Mouse (Mus musculus): ENCODE results near the gene Slc24a4. TPM values are rescaled to one million over a fixed set of nuclear protein-coding genes. Genes with fewer than 3 reads are reported as not detected.
"Not testable (repeated sequence)": the region's sequence is repeated elsewhere in the genome, so short reads cannot be mapped to it uniquely, and the experiment has no call there.

Slc24a4 gene
- polyA plus RNA-seq, 1 experiment from 2014 or later: 2.9 TPM

- H3K27me3 ChIP-seq: no peaks in the 10 kb centered on the region
- no peaks in the 10 kb centered on the region for H3K9me3 ChIP-seq (replicated peaks)
- H3K4me2 ChIP-seq: no peak overlapping the region
- WGBS: 84% methylated on average over 7 of the region's 7 CpGs
- H3K27ac ChIP-seq: peak overlapping the region; percentile 19; the same call in 1 of the 2 replicates
- no peak overlapping the region for H3K4me3 ChIP-seq
- ATAC-seq (replicated peaks; ENCODE audit: insufficient number of reproducible peaks, insufficient read depth, low FRiP score, low read depth): no peak
- no peaks in the 10 kb centered on the region for H3K36me3 ChIP-seq
- H3K4me1 ChIP-seq (replicated peaks): peaks cover 2% of the 10 kb centered on the region; the same call in 1 of the 2 replicates
- H3K9ac ChIP-seq: no peak overlapping the region
Observed at GRCm38 (mm10) chr12:102207245-102207644, 78.7 kb downstream of the Slc24a4 start.

GRCm38 (mm10) chr12:102210801-102211200 is 82.3 kb downstream of the Slc24a4 start:
- H3K9me3 ChIP-seq (replicated peaks): no peaks in the 10 kb centered on the region
- WGBS: 84% methylated on average over 2 of the region's 2 CpGs
- H3K4me2 ChIP-seq: no peak overlapping the region
- no peak for ATAC-seq (replicated peaks; ENCODE audit: insufficient number of reproducible peaks, insufficient read depth, low FRiP score, low read depth)
- no peaks in the 10 kb centered on the region for H3K36me3 ChIP-seq
- H3K4me3 ChIP-seq: no peak overlapping the region
- H3K4me1 ChIP-seq (replicated peaks): peaks cover 6% of the 10 kb centered on the region; the same call in 1 of the 2 replicates
- H3K9ac ChIP-seq: no peak overlapping the region
- H3K27ac ChIP-seq: no peak overlapping the region
- H3K27me3 ChIP-seq: no peaks in the 10 kb centered on the region

GRCm38 (mm10) chr12:102223404-102223803 is 94.9 kb downstream of the Slc24a4 start:
- Histone ChIP-seq H3K9me3 (replicated peaks) (no peaks in the 10 kb centered on the region), H3K27me3 (no peaks in the 10 kb centered on the region), H3K4me2 (no peak overlapping the region), H3K36me3 (no peaks in the 10 kb centered on the region), H3K4me1 (replicated peaks) (no peaks in the 10 kb centered on the region), H3K27ac (no peak overlapping the region), H3K9ac (no peak overlapping the region), H3K4me3 (no peak overlapping the region)
- no peak for ATAC-seq (replicated peaks; ENCODE audit: insufficient number of reproducible peaks, insufficient read depth, low FRiP score, low read depth)
- 86% methylated on average over 6 of the region's 6 CpGs for WGBS

GRCm38 (mm10) chr12:102224112-102224511 is 95.6 kb downstream of the Slc24a4 start:
- not testable (repeated sequence) for H3K9me3 ChIP-seq (replicated peaks); H3K9ac ChIP-seq; H3K4me2 ChIP-seq; H3K4me1 ChIP-seq (replicated peaks); ATAC-seq (replicated peaks; ENCODE audit: insufficient number of reproducible peaks, insufficient read depth, low FRiP score, low read depth); H3K27me3 ChIP-seq; H3K36me3 ChIP-seq; H3K27ac ChIP-seq; H3K4me3 ChIP-seq
- 82% methylated on average over 2 of the region's 2 CpGs for WGBS

GRCm38 (mm10) chr12:102225165-102225564 is 96.6 kb downstream of the Slc24a4 start:
- H3K9ac ChIP-seq: no peak overlapping the region
- no peak overlapping the region for H3K4me2 ChIP-seq
- no peaks in the 10 kb centered on the region for H3K27me3 ChIP-seq
- H3K27ac ChIP-seq: 0 out of 2 replicates have a peak overlapping the region, but pooled peaks have one; percentile 20
- H3K9me3 ChIP-seq (replicated peaks): no peaks in the 10 kb centered on the region
- 38% methylated on average over 3 of the region's 3 CpGs for WGBS
- no peak for ATAC-seq (replicated peaks; ENCODE audit: insufficient number of reproducible peaks, insufficient read depth, low FRiP score, low read depth)
- no peak overlapping the region for H3K4me3 ChIP-seq
- no peaks in the 10 kb centered on the region for H3K4me1 ChIP-seq (replicated peaks)
- no peaks in the 10 kb centered on the region for H3K36me3 ChIP-seq

GRCm38 (mm10) chr12:102235551-102235950 is 107.0 kb downstream of the Slc24a4 start:
- 79% methylated on average over 3 of the region's 3 CpGs for WGBS
- ATAC-seq (replicated peaks; ENCODE audit: insufficient number of reproducible peaks, insufficient read depth, low FRiP score, low read depth): no peak
- Histone ChIP-seq H3K36me3 (no peaks in the 10 kb centered on the region), H3K27me3 (no peaks in the 10 kb centered on the region), H3K4me1 (replicated peaks) (no peaks in the 10 kb centered on the region), H3K9me3 (replicated peaks) (no peaks in the 10 kb centered on the region), H3K4me2 (no peak overlapping the region), H3K9ac (no peak overlapping the region), H3K27ac (no peak overlapping the region), H3K4me3 (no peak overlapping the region)

- WGBS: 79% methylated on average over 6 of the region's 6 CpGs
- no peaks in the 10 kb centered on the region for H3K27me3 ChIP-seq
Observed at GRCm38 (mm10) chr12:102236317-102236716, 107.8 kb downstream of the Slc24a4 start.

GRCm38 (mm10) chr12:102242076-102242722 is 113.7 kb downstream of the Slc24a4 start:
- 0 out of 2 replicates have a peak, but pooled peaks have one; percentile 25 for ATAC-seq (replicated peaks; ENCODE audit: insufficient number of reproducible peaks, insufficient read depth, low FRiP score, low read depth)
- 52% methylated on average over 6 of the region's 6 CpGs for WGBS
- no peaks in the 10 kb centered on the region for H3K36me3 ChIP-seq
- no peak overlapping the region for H3K4me2 ChIP-seq
- no peak overlapping the region for H3K9ac ChIP-seq
- H3K27me3 ChIP-seq: no peaks in the 10 kb centered on the region
- no peak overlapping the region for H3K27ac ChIP-seq
- H3K9me3 ChIP-seq (replicated peaks): no peaks in the 10 kb centered on the region
- no peak overlapping the region for H3K4me3 ChIP-seq
- no peaks in the 10 kb centered on the region for H3K4me1 ChIP-seq (replicated peaks)

More at GRCm38 (mm10) chr12:102236317-102236716, 107.8 kb downstream of the Slc24a4 start:
- no peaks in the 10 kb centered on the region for H3K36me3 ChIP-seq
- H3K9me3 ChIP-seq (replicated peaks): no peaks in the 10 kb centered on the region
- no peak overlapping the region for H3K27ac ChIP-seq
- no peak overlapping the region for H3K4me2 ChIP-seq
- no peak for ATAC-seq (replicated peaks; ENCODE audit: insufficient number of reproducible peaks, insufficient read depth, low FRiP score, low read depth)
- no peak overlapping the region for H3K9ac ChIP-seq
- H3K4me3 ChIP-seq: no peak overlapping the region
- H3K4me1 ChIP-seq (replicated peaks): no peaks in the 10 kb centered on the region

- H3K9ac ChIP-seq: no peak overlapping the region
- H3K4me3 ChIP-seq: no peak overlapping the region
- ATAC-seq (replicated peaks; ENCODE audit: insufficient number of reproducible peaks, insufficient read depth, low FRiP score, low read depth): no peak
- H3K36me3 ChIP-seq: no peaks in the 10 kb centered on the region
- H3K4me1 ChIP-seq (replicated peaks): no peaks in the 10 kb centered on the region
- no peaks in the 10 kb centered on the region for H3K9me3 ChIP-seq (replicated peaks)
- no peak overlapping the region for H3K4me2 ChIP-seq
- H3K27ac ChIP-seq: no peak overlapping the region
- WGBS: 35% methylated on average over 1 of the region's 1 CpGs
- H3K27me3 ChIP-seq: no peaks in the 10 kb centered on the region
Observed at GRCm38 (mm10) chr12:102243915-102244314, 115.4 kb downstream of the Slc24a4 start.

- ATAC-seq (replicated peaks; ENCODE audit: insufficient number of reproducible peaks, insufficient read depth, low FRiP score, low read depth): no peak
- H3K27ac ChIP-seq: no peak overlapping the region
- H3K4me1 ChIP-seq (replicated peaks): no peaks in the 10 kb centered on the region
- H3K36me3 ChIP-seq: no peaks in the 10 kb centered on the region
- H3K27me3 ChIP-seq: no peaks in the 10 kb centered on the region
- H3K4me3 ChIP-seq: no peak overlapping the region
- no peaks in the 10 kb centered on the region for H3K9me3 ChIP-seq (replicated peaks)
- 82% methylated on average over 5 of the region's 5 CpGs for WGBS
- no peak overlapping the region for H3K4me2 ChIP-seq
- no peak overlapping the region for H3K9ac ChIP-seq
Observed at GRCm38 (mm10) chr12:102246226-102246625, 117.7 kb downstream of the Slc24a4 start.

- Histone ChIP-seq H3K4me2 (no peak overlapping the region), H3K36me3 (no peaks in the 10 kb centered on the region), H3K4me1 (replicated peaks) (no peaks in the 10 kb centered on the region), H3K27me3 (no peaks in the 10 kb centered on the region), H3K9ac (no peak overlapping the region), H3K9me3 (replicated peaks) (no peaks in the 10 kb centered on the region), H3K4me3 (no peak overlapping the region), H3K27ac (no peak overlapping the region)
- no peak for ATAC-seq (replicated peaks; ENCODE audit: insufficient number of reproducible peaks, insufficient read depth, low FRiP score, low read depth)
- 90% methylated on average over 6 of the region's 6 CpGs for WGBS
Observed at GRCm38 (mm10) chr12:102248104-102248503, 119.6 kb downstream of the Slc24a4 start.

- Histone ChIP-seq H3K4me1 (replicated peaks) (no peaks in the 10 kb centered on the region), H3K4me2 (no peak overlapping the region), H3K36me3 (no peaks in the 10 kb centered on the region), H3K27me3 (no peaks in the 10 kb centered on the region), H3K4me3 (no peak overlapping the region), H3K9me3 (replicated peaks) (no peaks in the 10 kb centered on the region), H3K27ac (no peak overlapping the region), H3K9ac (no peak overlapping the region)
- no peak for ATAC-seq (replicated peaks; ENCODE audit: insufficient number of reproducible peaks, insufficient read depth, low FRiP score, low read depth)
- WGBS: 85% methylated on average over 4 of the region's 4 CpGs
Observed at GRCm38 (mm10) chr12:102250316-102250715, 121.8 kb downstream of the Slc24a4 start.

Measured in heart, embryonic 15.5 days (tissue).